Mouse (Mus musculus) liver, embryonic 13.5 days (tissue): ENCODE measurements around the gene Garem2. TPM values are rescaled to one million over a fixed set of nuclear protein-coding genes. Genes with fewer than 3 reads are reported as not detected.

Experiments used
- ATAC-seq: fragments of 200-750 bp; cut with Nextera tagmentation; 2 replicates; pipeline ENCODE4 v1.8.0; 2017; ENCODE audit warnings: low read depth, mild to moderate bottlenecking, moderate number of reproducible peaks, moderate library complexity
- DNase-seq: peaks from one replicate; pipeline ENCODE4 v3.0.0; 2022
- H3K27ac ChIP-seq: fragments of 300-500 bp; sonication (generic); 2 replicates; pipeline ENCODE4 v1.5.1; 2015; ENCODE audit warnings: moderate library complexity, mild to moderate bottlenecking, inconsistent platforms
- H3K27me3 ChIP-seq: fragments of 300-500 bp; sonication (generic); 2 replicates; pipeline ENCODE4 v1.6.1; 2015; ENCODE audit warnings: mild to moderate bottlenecking, inconsistent platforms
- H3K36me3 ChIP-seq: fragments of 300-500 bp; sonication (generic); 2 replicates; pipeline ENCODE4 v1.6.1; 2015; ENCODE audit warnings: mild to moderate bottlenecking, inconsistent platforms
- H3K4me1 ChIP-seq: fragments of 300-500 bp; sonication (generic); replicated peaks from 2 replicates; pipeline ENCODE4 v1.6.1; 2015; ENCODE audit warnings: inconsistent platforms
- H3K4me2 ChIP-seq: fragments of 300-500 bp; sonication (generic); 2 replicates; pipeline ENCODE4 v1.6.1; 2015; ENCODE audit warnings: inconsistent platforms, mild to moderate bottlenecking, moderate library complexity
- H3K4me3 ChIP-seq: fragments of 300-500 bp; sonication (generic); replicated peaks from 2 replicates; pipeline ENCODE4 v1.5.1; 2015; ENCODE audit warnings: mild to moderate bottlenecking, inconsistent platforms
- H3K9ac ChIP-seq: fragments of 300-500 bp; sonication (generic); 2 replicates; pipeline ENCODE4 v1.6.1; 2015; ENCODE audit warnings: mild to moderate bottlenecking, inconsistent platforms
- H3K9me3 ChIP-seq: fragments of 300-500 bp; sonication (generic); replicated peaks from 2 replicates; pipeline ENCODE4 v1.6.1; 2016; ENCODE audit warnings: inconsistent platforms
- WGBS: fragments of 180-500 bp; shearing (Covaris S2); methylation state at CpG from one replicate; pipeline ENCODE4 v1.1.7; 2015; ENCODE audit not compliant: insufficient replicate concordance; 5-methylcytosine and 5-hydroxymethylcytosine counted together
- polyA plus RNA-seq: library from polyadenylated mRNA; unstranded; fragments of >200 nt; fragmentation: Nextera tagmentation; extraction: Ambion mirVana; gene quantifications from 2 replicates; pipeline ENCODE4 v1.2.1, GENCODE M21; 2015

Gene Garem2
- polyA plus RNA-seq, 1 experiment from 2014 or later, result 0.03 TPM

DNA sequence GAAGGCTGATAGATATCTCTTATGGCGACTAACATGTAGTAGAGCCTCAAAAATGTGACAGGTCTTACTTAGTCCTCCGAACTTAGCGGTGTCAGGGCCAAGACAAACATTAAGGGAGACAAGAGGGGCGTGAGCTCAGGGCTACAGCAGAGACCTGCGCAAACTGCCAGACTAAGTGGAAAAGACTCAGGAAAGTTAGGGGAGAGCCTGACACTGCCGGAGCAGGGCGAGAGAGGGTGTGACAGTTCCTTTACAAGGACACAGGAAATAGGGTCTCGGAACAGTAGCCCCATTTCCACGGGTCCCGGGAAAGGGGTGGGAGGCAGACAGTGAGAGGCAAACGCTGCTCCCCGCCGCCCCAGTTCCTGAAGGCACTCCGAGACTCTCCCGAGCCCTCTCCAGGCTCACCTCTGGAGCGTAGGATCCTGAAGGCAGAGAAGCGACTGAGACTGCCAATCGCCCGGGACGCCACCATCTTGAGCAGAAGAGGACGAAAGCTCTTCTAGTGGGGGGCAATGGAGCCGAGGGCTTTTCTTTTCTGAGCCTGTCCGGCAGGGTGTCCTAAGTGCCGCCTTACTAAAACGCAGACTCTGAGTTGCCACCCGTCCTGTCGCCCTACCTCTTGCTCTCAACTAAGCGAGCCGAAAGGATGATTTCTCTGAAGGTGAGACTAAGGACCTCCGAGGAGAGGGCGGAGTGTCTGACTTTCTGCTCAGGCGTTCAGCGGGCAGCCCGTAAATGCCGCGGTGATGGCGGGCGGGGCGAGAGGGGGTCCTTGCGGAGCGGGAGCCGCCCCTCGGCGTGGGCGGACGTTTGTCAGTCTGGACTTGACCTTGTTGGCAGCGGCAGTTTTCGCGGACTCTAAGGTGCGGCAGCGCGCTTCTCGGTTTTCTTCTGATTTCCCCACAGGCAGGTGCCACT, 49.8 kb downstream of the Garem2 start, which contains the start of the genes Hadha and Hadhb:
Gene Hadha (minus strand): TSS at position 689 of the 921 bp plus-strand sequence.
Gene Hadhb (plus strand): TSS at position 775 of the 921 bp plus-strand sequence.
- H3K4me2 ChIP-seq, result peak within 1 kb of the TSS; percentile 77
- H3K4me1 ChIP-seq, result peaks cover 47% of the 10 kb centered on the region
- ATAC-seq (peak; percentile 87), DNase-seq (peak; percentile 90)
- H3K9ac ChIP-seq, result peak within 1 kb of the TSS; percentile 96
- no peaks in the 10 kb centered on the region for H3K36me3 ChIP-seq
- H3K27ac ChIP-seq, result peak within 1 kb of the TSS; percentile 92
- WGBS, result under 1% methylated on average over 53 of the region's 53 CpGs
- no peaks in the 10 kb centered on the region for H3K27me3 ChIP-seq
- H3K4me3 ChIP-seq, result peak within 1 kb of the TSS; percentile 97
- no peaks in the 10 kb centered on the region for H3K9me3 ChIP-seq

DNA sequence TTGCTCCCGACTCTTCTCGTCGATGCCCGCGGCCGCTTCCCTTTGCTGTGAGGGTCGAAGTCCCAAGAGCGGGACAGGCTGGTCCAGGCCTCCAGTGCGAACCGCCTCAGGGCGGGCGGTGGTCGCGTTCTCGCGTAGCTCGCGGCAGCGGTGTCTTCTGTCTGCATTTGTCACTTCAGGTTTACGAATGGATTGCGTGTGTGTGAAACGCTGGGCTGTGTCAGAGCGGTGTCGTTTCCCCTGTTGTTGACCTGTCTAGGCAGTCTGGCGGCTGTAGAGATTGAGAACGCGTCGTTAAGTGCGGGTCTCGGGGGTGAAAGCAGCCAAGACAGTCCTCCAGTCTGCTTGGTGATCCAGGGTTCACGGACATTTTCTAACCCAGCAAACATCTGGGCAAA, 50.4 kb downstream of the Garem2 start:
- WGBS, result under 1% methylated on average over 31 of the region's 31 CpGs
- peak overlapping the region; percentile 96 for H3K9ac ChIP-seq
- H3K27ac ChIP-seq, result peak overlapping the region; percentile 92
- ATAC-seq, result peak; percentile 41
- peaks cover 46% of the 10 kb centered on the region for H3K4me1 ChIP-seq
- no peaks in the 10 kb centered on the region for H3K27me3 ChIP-seq
- no peaks in the 10 kb centered on the region for H3K9me3 ChIP-seq
- no peak for DNase-seq
- H3K4me3 ChIP-seq, result peak overlapping the region; percentile 97
- no peaks in the 10 kb centered on the region for H3K36me3 ChIP-seq
- H3K4me2 ChIP-seq, result peak overlapping the region; percentile 77

DNA sequence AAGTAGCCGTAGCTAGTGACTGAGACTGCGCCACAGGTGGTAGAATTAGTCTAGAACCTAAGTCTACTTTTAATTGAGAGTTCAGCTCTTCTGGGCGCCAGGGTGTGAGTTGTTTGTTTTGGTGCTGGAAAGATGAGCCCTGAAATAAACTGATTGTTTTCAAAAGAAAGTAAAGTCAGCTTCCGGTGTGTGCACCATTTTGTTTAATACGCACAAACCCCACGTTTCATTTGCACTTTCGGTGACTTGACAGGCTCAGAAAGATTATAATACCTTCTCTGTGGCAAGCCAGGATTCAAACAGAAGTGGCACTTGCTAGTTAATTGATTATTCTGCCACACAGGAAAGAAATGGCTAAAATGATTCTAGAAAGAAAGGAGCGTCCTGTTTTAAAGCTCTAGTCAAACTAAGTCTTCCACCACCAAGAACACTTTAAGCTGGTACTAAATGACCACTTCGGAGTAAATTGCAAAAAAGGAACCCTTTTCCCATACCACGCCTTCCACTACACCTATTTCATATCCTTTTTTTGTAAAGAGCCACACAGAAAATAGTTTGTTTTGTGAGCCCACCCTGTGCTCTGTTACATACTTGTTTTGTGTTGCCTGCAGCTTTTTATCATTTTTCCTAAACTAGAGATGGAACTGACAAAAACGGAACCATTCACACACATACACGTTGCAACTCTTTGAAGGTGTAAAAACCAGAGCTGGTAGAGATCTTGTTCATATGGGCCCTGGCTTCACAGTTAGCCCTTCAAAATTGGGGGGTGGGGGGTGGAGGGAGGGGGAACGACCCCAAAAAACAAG, 51.1 kb downstream of the Garem2 start:
- peak overlapping the region; percentile 97 for H3K4me3 ChIP-seq
- ATAC-seq (no peak), DNase-seq (no peak)
- peak overlapping the region; percentile 77 for H3K4me2 ChIP-seq
- H3K9me3 ChIP-seq, result no peaks in the 10 kb centered on the region
- peak overlapping the region; percentile 96 for H3K9ac ChIP-seq
- WGBS, result 12% methylated on average over 13 of the region's 13 CpGs
- H3K4me1 ChIP-seq, result peaks cover 46% of the 10 kb centered on the region
- peaks cover 5% of the 10 kb centered on the region; the same call in 1 of the 2 replicates for H3K36me3 ChIP-seq
- no peaks in the 10 kb centered on the region for H3K27me3 ChIP-seq
- peak overlapping the region; percentile 92 for H3K27ac ChIP-seq

DNA sequence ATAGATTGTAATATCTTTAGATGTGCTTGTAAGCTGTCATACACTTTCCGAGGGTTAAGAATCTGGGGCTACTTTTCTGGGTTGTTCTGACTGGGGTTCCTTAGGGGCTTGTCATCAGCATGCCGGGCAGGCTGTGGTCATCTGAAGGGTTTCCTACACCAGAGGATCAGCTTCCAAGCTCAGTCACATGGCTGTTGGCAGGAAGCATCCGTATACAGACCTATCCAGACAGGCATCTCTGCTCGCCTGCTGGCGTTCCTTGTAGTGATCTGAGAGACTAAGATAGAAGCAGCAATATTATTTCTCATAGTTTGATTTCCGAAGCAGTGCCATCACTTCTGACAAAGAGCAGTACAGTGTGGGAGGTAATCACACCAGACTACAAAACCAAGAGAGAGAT, 54.6 kb downstream of the Garem2 start:
- Histone ChIP-seq H3K9ac (no peak overlapping the region), H3K36me3 (peaks cover 13% of the 10 kb centered on the region; the same call in 1 of the 2 replicates), H3K4me1 (peaks cover 39% of the 10 kb centered on the region), H3K9me3 (no peaks in the 10 kb centered on the region), H3K27me3 (no peaks in the 10 kb centered on the region), H3K4me2 (no peak overlapping the region), H3K4me3 (no peak overlapping the region), H3K27ac (no peak overlapping the region)
- DNase-seq (no peak), ATAC-seq (no peak)
- whole genome bisulfite sequencing, result 83% methylated on average over 6 of the region's 6 CpGs

DNA sequence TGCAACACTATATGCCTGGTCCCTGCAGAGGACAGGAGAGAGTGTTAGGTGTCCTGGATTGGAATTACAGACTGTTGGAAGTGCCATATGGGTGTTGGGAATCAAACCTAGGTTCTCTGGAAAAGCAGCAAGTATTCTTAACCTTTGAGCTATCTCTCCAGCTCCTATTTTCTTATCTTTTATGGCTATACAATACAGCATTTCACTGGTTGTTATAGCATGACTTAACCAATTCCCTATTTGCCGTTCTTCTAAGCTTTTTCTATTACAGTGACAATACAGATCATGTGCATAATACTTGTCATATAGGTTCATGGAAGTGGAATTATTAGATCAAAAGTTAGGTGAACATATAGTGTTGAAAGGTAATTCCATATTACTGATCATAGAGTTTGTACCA, 56.9 kb downstream of the Garem2 start:
- DNase-seq (no peak), ATAC-seq (no peak)
- Histone ChIP-seq H3K27ac (no peak overlapping the region), H3K36me3 (peaks cover 24% of the 10 kb centered on the region; the same call in 1 of the 2 replicates), H3K4me3 (no peak overlapping the region), H3K4me2 (no peak overlapping the region), H3K27me3 (no peaks in the 10 kb centered on the region), H3K9me3 (no peaks in the 10 kb centered on the region), H3K4me1 (peaks cover 30% of the 10 kb centered on the region), H3K9ac (no peak overlapping the region)
- 86% methylated on average over 1 of the region's 1 CpGs for WGBS

DNA sequence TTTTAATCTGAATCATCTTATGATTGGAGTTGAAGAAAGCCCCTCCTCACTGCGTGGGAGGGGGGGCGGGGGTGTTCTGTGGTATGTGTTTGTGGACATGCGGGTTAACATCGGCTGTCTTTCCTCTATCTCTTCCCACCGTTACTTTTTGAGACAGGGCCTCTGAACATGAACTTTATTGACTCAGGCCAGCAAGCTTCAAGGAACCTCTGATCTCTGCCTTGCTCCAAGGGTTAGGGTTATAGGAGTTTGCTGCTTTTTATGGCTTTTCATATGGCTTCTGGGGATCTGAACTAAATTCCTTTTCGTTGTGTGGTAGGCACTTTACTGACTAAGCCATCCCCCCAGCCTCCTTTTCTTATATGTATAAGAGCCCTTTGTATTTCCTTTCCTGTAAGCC, 57.4 kb downstream of the Garem2 start:
- H3K27ac ChIP-seq, result no peak overlapping the region
- peaks cover 26% of the 10 kb centered on the region for H3K4me1 ChIP-seq
- no peak overlapping the region for H3K4me3 ChIP-seq
- H3K9ac ChIP-seq, result no peak overlapping the region
- no peak overlapping the region for H3K4me2 ChIP-seq
- 74% methylated on average over 6 of the region's 6 CpGs for WGBS
- ATAC-seq (no peak), DNase-seq (no peak)
- peaks cover 25% of the 10 kb centered on the region; the same call in 1 of the 2 replicates for H3K36me3 ChIP-seq
- no peaks in the 10 kb centered on the region for H3K9me3 ChIP-seq
- no peaks in the 10 kb centered on the region for H3K27me3 ChIP-seq

DNA sequence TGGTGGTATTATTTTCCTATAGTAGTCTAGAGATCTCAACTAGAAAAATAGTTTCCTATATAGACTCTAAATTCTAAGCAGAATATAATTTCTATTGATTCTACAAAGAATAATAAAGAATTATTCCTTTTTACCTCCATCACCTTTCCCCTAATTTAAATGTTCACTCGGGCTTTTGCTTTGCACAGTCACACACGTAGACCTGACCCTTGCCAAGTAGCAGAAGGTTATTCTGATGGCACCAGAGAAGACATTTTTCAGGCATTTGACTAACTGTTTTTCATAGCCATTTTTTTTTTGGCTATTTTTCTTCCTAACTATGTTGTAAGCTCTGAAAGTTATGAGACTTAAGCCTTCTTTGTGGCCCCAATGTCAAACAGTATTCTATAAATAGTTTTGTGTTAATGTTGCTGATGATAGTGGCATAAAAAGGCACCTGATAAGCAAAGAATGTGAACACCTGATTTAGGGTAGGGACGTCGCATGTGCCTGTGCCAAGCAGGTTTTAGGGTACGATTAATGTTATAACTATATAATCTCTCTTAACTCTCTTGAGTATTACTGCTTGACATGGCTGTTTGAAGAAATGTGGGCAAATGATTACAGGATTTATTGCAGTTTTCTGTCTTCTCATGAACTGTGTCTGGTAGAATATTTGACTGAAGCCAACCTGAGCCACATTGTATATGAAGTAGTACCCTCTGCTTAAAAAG, 60.4 kb downstream of the Garem2 start:
- Histone ChIP-seq H3K27ac (no peak overlapping the region), H3K9ac (no peak overlapping the region), H3K4me3 (no peak overlapping the region), H3K36me3 (peaks cover 47% of the 10 kb centered on the region), H3K9me3 (no peaks in the 10 kb centered on the region), H3K4me2 (no peak overlapping the region), H3K27me3 (no peaks in the 10 kb centered on the region), H3K4me1 (peaks cover 8% of the 10 kb centered on the region; the same call in 1 of the 2 replicates)
- no peak for ATAC-seq
- no peak for DNase-seq
- 77% methylated on average over 5 of the region's 5 CpGs for WGBS

Other genes with a start within 250 kb of the Garem2 start
- 0.28 and 0.32 TPM in 2 replicates for gene Il6, start 92.0 kb upstream of the Garem2 start, polyA plus RNA-seq
- gene Tyms, start 31.5 kb upstream of the Garem2 start, polyA plus RNA-seq, result 272 and 296 TPM in 2 replicates
- not detected in 2 replicates for gene 3110082J24Rik, start 925 bp downstream of the Garem2 start, polyA plus RNA-seq
- 79.5 and 91.8 TPM in 2 replicates for gene Hadha, start 50.0 kb downstream of the Garem2 start, polyA plus RNA-seq
- gene Hadhb, start 50.1 kb downstream of the Garem2 start, polyA plus RNA-seq, result 124 and 143 TPM in 2 replicates
- gene Adgrf3, start 100.6 kb downstream of the Garem2 start, polyA plus RNA-seq, result not detected in 2 replicates
- 14.0 and 21.3 TPM in 2 replicates for gene Selenoi, start 127.4 kb downstream of the Garem2 start, polyA plus RNA-seq
- 1.8 TPM in 2 replicates for gene Drc1, start 176.2 kb downstream of the Garem2 start, polyA plus RNA-seq